Mouse (Mus musculus): ENCODE measurements around the gene Fam243. TPM values are rescaled to one million over a fixed set of nuclear protein-coding genes. Genes with fewer than 3 reads are reported as not detected.

Fam243 gene
- total RNA-seq, 1 experiment from 2014 or later = not detected

- no peak for ATAC-seq (ENCODE audit: extremely low read depth, insufficient number of reproducible peaks, low FRiP score, poor library complexity, severe bottlenecking)
Measured at GRCm38 (mm10) chr16:92325062-92325406, 3.8 kb upstream of the Fam243 start.

GRCm38 (mm10) chr16:92324309-92325061 is 3.2 kb upstream of the Fam243 start:
- ATAC-seq (ENCODE audit: extremely low read depth, insufficient number of reproducible peaks, low FRiP score, poor library complexity, severe bottlenecking) = no peak

GRCm38 (mm10) chr16:92320361-92320760 is 880 bp downstream of the Fam243 start:
- ATAC-seq (ENCODE audit: extremely low read depth, insufficient number of reproducible peaks, low FRiP score, poor library complexity, severe bottlenecking) = no peak

GRCm38 (mm10) chr16:92319353-92320109 is 1.7 kb downstream of the Fam243 start:
- ATAC-seq (ENCODE audit: extremely low read depth, insufficient number of reproducible peaks, low FRiP score, poor library complexity, severe bottlenecking) = peak; percentile 37; the same call in 1 of the 2 replicates

- no peak for ATAC-seq (ENCODE audit: extremely low read depth, insufficient number of reproducible peaks, low FRiP score, poor library complexity, severe bottlenecking)
Measured at GRCm38 (mm10) chr16:92316049-92316738, 5.0 kb downstream of the Fam243 start.

- peak; percentile 67 for ATAC-seq (ENCODE audit: extremely low read depth, insufficient number of reproducible peaks, low FRiP score, poor library complexity, severe bottlenecking)
Measured at GRCm38 (mm10) chr16:92313953-92314741, 7.1 kb downstream of the Fam243 start.

GRCm38 (mm10) chr16:92309126-92309525 is 12.1 kb downstream of the Fam243 start:
- no peak for ATAC-seq (ENCODE audit: extremely low read depth, insufficient number of reproducible peaks, low FRiP score, poor library complexity, severe bottlenecking)

GRCm38 (mm10) chr16:92307947-92308346 is 13.3 kb downstream of the Fam243 start:
- no peak for ATAC-seq (ENCODE audit: extremely low read depth, insufficient number of reproducible peaks, low FRiP score, poor library complexity, severe bottlenecking)

GRCm38 (mm10) chr16:92305519-92305918 is 15.7 kb downstream of the Fam243 start:
- no peak for ATAC-seq (ENCODE audit: extremely low read depth, insufficient number of reproducible peaks, low FRiP score, poor library complexity, severe bottlenecking)

- ATAC-seq (ENCODE audit: extremely low read depth, insufficient number of reproducible peaks, low FRiP score, poor library complexity, severe bottlenecking) = no peak
Measured at GRCm38 (mm10) chr16:92302506-92302905, 18.7 kb downstream of the Fam243 start.

GRCm38 (mm10) chr16:92301989-92302388 is 19.3 kb downstream of the Fam243 start:
- ATAC-seq (ENCODE audit: extremely low read depth, insufficient number of reproducible peaks, low FRiP score, poor library complexity, severe bottlenecking) = no peak

GRCm38 (mm10) chr16:92301412-92301806 is 19.8 kb downstream of the Fam243 start:
- 0 out of 2 replicates have a peak, but pooled peaks have one; percentile 6 for ATAC-seq (ENCODE audit: extremely low read depth, insufficient number of reproducible peaks, low FRiP score, poor library complexity, severe bottlenecking)

- peak; percentile 92 for ATAC-seq (ENCODE audit: extremely low read depth, insufficient number of reproducible peaks, low FRiP score, poor library complexity, severe bottlenecking)
Measured at GRCm38 (mm10) chr16:92300649-92301411, 20.4 kb downstream of the Fam243 start, which contains the start of gene Smim11. Smim11 (plus strand) TSS chr16:92301286.

GRCm38 (mm10) chr16:92295328-92295727 is 25.9 kb downstream of the Fam243 start:
- no peak for ATAC-seq (ENCODE audit: extremely low read depth, insufficient number of reproducible peaks, low FRiP score, poor library complexity, severe bottlenecking)

GRCm38 (mm10) chr16:92294267-92294970 is 26.8 kb downstream of the Fam243 start:
- ATAC-seq (ENCODE audit: extremely low read depth, insufficient number of reproducible peaks, low FRiP score, poor library complexity, severe bottlenecking) = no peak

GRCm38 (mm10) chr16:92292101-92292500 is 29.1 kb downstream of the Fam243 start, which contains the start of gene Kcne2:
Kcne2 (plus strand) TSS chr16:92292389.
- ATAC-seq (ENCODE audit: extremely low read depth, insufficient number of reproducible peaks, low FRiP score, poor library complexity, severe bottlenecking) = 0 out of 2 replicates have a peak, but pooled peaks have one; percentile 6

GRCm38 (mm10) chr16:92290045-92290444 is 31.2 kb downstream of the Fam243 start:
- ATAC-seq (ENCODE audit: extremely low read depth, insufficient number of reproducible peaks, low FRiP score, poor library complexity, severe bottlenecking) = no peak

Measured in neutrophil, adult 5-6 weeks (primary cell).